Mouse (Mus musculus) embryonic fibroblast, embryonic 13.5 days (primary cell): ENCODE data around the gene Farp1.

Experiments used
- CTCF ChIP-seq: IDR thresholded peaks from 2 replicates; pipeline ENCODE4 v1.5.1; 2011; ENCODE audit warnings: mild to moderate bottlenecking, control low read depth, low read length, moderate library complexity, borderline replicate concordance; ENCODE audit not compliant: insufficient read depth
- POLR2A ChIP-seq: IDR thresholded peaks from 2 replicates; pipeline ENCODE4 v1.6.1; 2011; ENCODE audit warnings: low read depth, mild to moderate bottlenecking, control low read depth, low read length, moderate library complexity

- TF ChIP-seq POLR2A (no peak), CTCF (no peak)
These were observed 228.9 kb downstream of the Farp1 start for GRCm38 (mm10) chr14:121263912-121264311.
